Mouse (Mus musculus): ENCODE data around the gene Gm45062.

GRCm38 (mm10) chr6:8285401-8285960 is 26.2 kb downstream of the Gm45062 start:
- no peak for TF ChIP-seq CTCF (IDR thresholded peaks at IDR 0.05; ENCODE audit: insufficient read depth, low read depth, low read length)
- no peak for TF ChIP-seq POLR2A (IDR thresholded peaks at IDR 0.05; ENCODE audit: insufficient read depth, low read depth, low read length)
